In the genomic region with DNA sequence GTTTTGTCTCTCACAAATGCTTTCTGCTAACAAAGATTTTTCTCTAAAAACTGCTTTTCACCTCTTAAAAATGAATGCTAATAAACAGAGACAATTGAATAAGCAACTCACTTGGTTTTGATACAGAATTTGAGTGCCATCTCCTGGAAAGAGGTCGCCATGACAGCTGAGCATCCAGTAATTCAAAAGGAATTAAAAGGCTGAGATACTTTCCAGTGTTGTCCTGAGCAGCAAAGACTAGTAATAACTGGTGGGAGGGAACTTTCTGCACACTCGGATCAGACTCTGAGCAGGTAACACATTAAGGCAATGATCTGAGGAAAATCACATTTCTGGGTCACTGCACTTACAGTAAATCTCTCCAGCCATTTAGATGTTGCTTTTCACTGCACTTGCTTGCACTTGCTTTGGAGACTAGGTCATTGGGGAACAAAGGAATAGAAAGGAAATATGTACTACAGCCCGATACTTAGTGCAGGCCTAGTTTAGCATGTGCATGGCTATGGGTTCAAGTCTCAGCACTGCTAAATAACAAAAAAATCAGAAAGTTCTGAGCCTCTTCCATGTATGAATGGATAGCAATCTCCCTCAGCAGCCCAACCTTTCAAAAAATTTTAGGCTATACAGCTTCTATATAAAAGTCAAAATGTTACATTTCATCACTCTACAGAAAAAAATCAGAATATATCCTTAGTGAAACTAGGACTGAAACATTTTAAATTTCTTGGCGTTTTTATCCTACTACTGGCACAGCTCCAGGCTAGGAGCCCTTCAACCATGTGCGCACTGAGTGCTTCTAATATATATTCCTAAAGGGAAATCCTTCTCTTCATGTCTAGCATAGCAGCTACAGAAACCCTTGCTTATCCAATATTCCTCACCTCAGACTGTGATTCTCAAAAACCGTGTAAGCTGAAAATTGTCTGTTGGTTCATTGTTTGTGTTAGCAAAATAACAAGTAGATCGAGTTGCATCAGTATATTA, we compare ENCODE assay signal across 9 mouse cellular contexts.
DNase-seq lines count a peak whose midpoint lies in the region; ATAC-seq lines count a peak whose summit lies in the region.
"Had no signal": no experiment of that assay in that cellular context is flagged by ENCODE, and none has a peak within 500 bp of the region (broad histone marks: within the 10 kb centered on the region; RNA-seq: fewer than 3 reads in every experiment).

No protein-coding gene starts in this region.

- H3K9ac ChIP-seq in forebrain, embryonic 16.5 days (replicated peaks; ENCODE audit: low read depth, low read length): no peak overlapping the region
- peak overlapping the region; percentile 31; the same call in 1 of the 2 replicates for H3K9ac ChIP-seq in midbrain, embryonic 16.5 days (ENCODE audit: low read depth, low read length)
- H3K9ac ChIP-seq: lung, embryonic 15.5 days had no signal

- no peak overlapping the region for H3K4me3 ChIP-seq in forebrain, embryonic 16.5 days (replicated peaks; ENCODE audit: low read length)
- H3K4me3 ChIP-seq in midbrain, embryonic 16.5 days (ENCODE audit: low read depth, low read length): no peak overlapping the region
- H3K4me3 ChIP-seq: lung, embryonic 15.5 days had no signal

- H3K27ac ChIP-seq in forebrain, embryonic 16.5 days (ENCODE audit: low read length): no peak overlapping the region
- H3K27ac ChIP-seq in midbrain, embryonic 16.5 days (ENCODE audit: low read length): peak overlapping the region; percentile 66
- H3K27ac ChIP-seq: lung, embryonic 15.5 days had no signal

- H3K27me3 ChIP-seq in forebrain, embryonic 16.5 days (replicated peaks; ENCODE audit: control insufficient read depth, insufficient read depth, low read length): no peaks in the 10 kb centered on the region
- H3K27me3 ChIP-seq in midbrain, embryonic 16.5 days (ENCODE audit: control insufficient read depth, insufficient read depth, low read depth, low read length): no peaks in the 10 kb centered on the region
- H3K27me3 ChIP-seq: lung, embryonic 15.5 days had no signal

- peak; percentile 66 for ATAC-seq in forebrain, embryonic 16.5 days
- ATAC-seq in midbrain, embryonic 16.5 days: peak; percentile 83

- no peak overlapping the region for H3K4me2 ChIP-seq in forebrain, embryonic 16.5 days (ENCODE audit: low read length)
- no peak overlapping the region for H3K4me2 ChIP-seq in midbrain, embryonic 16.5 days (ENCODE audit: low read length)
- H3K4me2 ChIP-seq: lung, embryonic 15.5 days had no signal

- H3K4me1 ChIP-seq in forebrain, embryonic 16.5 days (replicated peaks; ENCODE audit: control insufficient read depth, insufficient read depth, low read length): no peaks in the 10 kb centered on the region
- H3K4me1 ChIP-seq in midbrain, embryonic 16.5 days (ENCODE audit: control insufficient read depth, insufficient read depth, low read length): peaks cover 15% of the 10 kb centered on the region
- H3K4me1 ChIP-seq: lung, embryonic 15.5 days had no signal

- 55% methylated on average over 7 of the region's 7 CpGs for WGBS in forebrain, embryonic 16.5 days
- 44% methylated on average over 7 of the region's 7 CpGs for WGBS in midbrain, embryonic 16.5 days

- H3K9me3 ChIP-seq in forebrain, embryonic 16.5 days (ENCODE audit: control insufficient read depth, low read length): no peaks in the 10 kb centered on the region
- no peaks in the 10 kb centered on the region for H3K9me3 ChIP-seq in midbrain, embryonic 16.5 days (replicated peaks; ENCODE audit: control insufficient read depth, low read length, poor library complexity, severe bottlenecking)
- H3K9me3 ChIP-seq: lung, embryonic 15.5 days had no signal

- H3K36me3 ChIP-seq in forebrain, embryonic 16.5 days (ENCODE audit: control insufficient read depth, insufficient read depth): no peaks in the 10 kb centered on the region
- H3K36me3 ChIP-seq in midbrain, embryonic 16.5 days (ENCODE audit: control insufficient read depth, insufficient read depth, low read length): no peaks in the 10 kb centered on the region
- H3K36me3 ChIP-seq: lung, embryonic 15.5 days had no signal

- DNase-seq in adrenal gland, postnatal 10 days: peak; percentile 22
- DNase-seq in adrenal gland, adult 8-10 months: no peak
- DNase-seq in NIH3T3 (ENCODE audit: low read depth): peak; percentile 42
- peak; percentile 41 to 42 for DNase-seq in kidney, postnatal 4 days
- no peak for DNase-seq in thymus, postnatal 0 days (ENCODE audit: low spot score)
- DNase-seq in adrenal gland, postnatal 4 days (ENCODE audit: low spot score in 2 of 2): no peak

Comparison
In these comparisons a context has a peak if more than half of its experiments do, and no peak if none do; other contexts are left out.
1. DNase-seq: peak in adrenal gland, postnatal 10 days (single experiment), NIH3T3 (single experiment) and kidney, postnatal 4 days (2 of 2); none in adrenal gland, adult 8-10 months (single experiment), thymus, postnatal 0 days (single experiment) and adrenal gland, postnatal 4 days (0 of 2).